In genomic region chr9:67028929-67029328, GRCm38 (mm10) we compare ENCODE assay signal across 18 mouse cellular contexts.
"Had no signal": no experiment of that assay in that cellular context is flagged by ENCODE, and none has a peak within 500 bp of the region (broad histone marks: within the 10 kb centered on the region; RNA-seq: fewer than 3 reads in every experiment).

No protein-coding gene starts in this region.

- H3K4me1 ChIP-seq: kidney, embryonic 15.5 days; midbrain, embryonic 12.5 days; midbrain, embryonic 15.5 days; neural tube, embryonic 12.5 days had no signal

- H3K9me3 ChIP-seq: kidney, embryonic 15.5 days; liver, embryonic 15.5 days; midbrain, embryonic 12.5 days; midbrain, embryonic 15.5 days; neural tube, embryonic 12.5 days; neural tube, embryonic 15.5 days had no signal

- ATAC-seq: midbrain, embryonic 15.5 days had no signal

- H3K4me3 ChIP-seq: kidney, embryonic 15.5 days; left cerebral cortex, adult 2 months; liver, embryonic 15.5 days; midbrain, embryonic 12.5 days; midbrain, embryonic 15.5 days; neural tube, embryonic 12.5 days; neural tube, embryonic 15.5 days had no signal

- DNase-seq: kidney, adult 11 months; kidney, adult 8-10 months; kidney, postnatal 10 days; kidney, postnatal 36 days; layer of hippocampus, postnatal 36 days; lung, adult 2 months; retina, postnatal 1 day; right cerebral cortex, postnatal 25 days; thymus, adult 18-20 months; thymus, postnatal 36 days had no signal

- H3K27ac ChIP-seq: kidney, embryonic 15.5 days; left cerebral cortex, adult 2 months; macrophage; midbrain, embryonic 12.5 days; midbrain, embryonic 15.5 days; neural tube, embryonic 12.5 days; neural tube, embryonic 15.5 days had no signal

- H3K9ac ChIP-seq: kidney, embryonic 15.5 days; liver, embryonic 15.5 days; midbrain, embryonic 12.5 days; midbrain, embryonic 15.5 days; neural tube, embryonic 12.5 days; neural tube, embryonic 15.5 days had no signal

- H3K4me2 ChIP-seq: kidney, embryonic 15.5 days; liver, embryonic 15.5 days; midbrain, embryonic 12.5 days; midbrain, embryonic 15.5 days; neural tube, embryonic 12.5 days; neural tube, embryonic 15.5 days had no signal

- H3K27me3 ChIP-seq: kidney, embryonic 15.5 days; liver, embryonic 15.5 days; midbrain, embryonic 12.5 days; midbrain, embryonic 15.5 days; neural tube, embryonic 12.5 days; neural tube, embryonic 15.5 days had no signal
